Mouse (Mus musculus) intestine, embryonic 14.5 days (tissue): ENCODE measurements around the gene Efr3b. TPM values are rescaled to one million over a fixed set of nuclear protein-coding genes. Genes with fewer than 3 reads are reported as not detected.

Source experiments
- ATAC-seq: fragments of 200-750 bp; cut with Nextera tagmentation; replicated peaks from 2 replicates; pipeline ENCODE4 v1.8.0; 2017; ENCODE audit warnings: low read depth, moderate number of reproducible peaks, moderate TSS enrichment, moderate library complexity; ENCODE audit not compliant: low FRiP score, low TSS enrichment
- DNase-seq: peaks from one replicate; pipeline ENCODE4 v3.0.0-alpha.2; 2018; ENCODE audit warnings: low spot score
- H3K27ac ChIP-seq: fragments of 300-500 bp; sonication (generic); 2 replicates; pipeline ENCODE4 v1.5.1; 2014; ENCODE audit warnings: low read depth, mild to moderate bottlenecking, control low read depth
- H3K27me3 ChIP-seq: fragments of 300-500 bp; sonication (generic); replicated peaks from 2 replicates; pipeline ENCODE4 v1.6.1; 2014; ENCODE audit warnings: low read length, control low read depth; ENCODE audit not compliant: control insufficient read depth, insufficient read depth
- H3K36me3 ChIP-seq: fragments of 300-500 bp; sonication (generic); 2 replicates; pipeline ENCODE4 v1.6.1; 2014; ENCODE audit warnings: low read length, control low read depth; ENCODE audit not compliant: control insufficient read depth, insufficient read depth
- H3K4me1 ChIP-seq: fragments of 300-500 bp; sonication (generic); replicated peaks from 2 replicates; pipeline ENCODE4 v1.6.1; 2014; ENCODE audit warnings: low read length, control low read depth, mixed read lengths; ENCODE audit not compliant: control insufficient read depth, insufficient read depth
- H3K4me2 ChIP-seq: fragments of 300-500 bp; sonication (generic); 2 replicates; pipeline ENCODE4 v1.6.1; 2014; ENCODE audit warnings: low read length
- H3K4me3 ChIP-seq: fragments of 300-500 bp; sonication (generic); 2 replicates; pipeline ENCODE4 v1.5.1; 2014; ENCODE audit warnings: low read depth, low read length, control low read depth, mixed read lengths
- H3K9ac ChIP-seq: fragments of 300-500 bp; sonication (generic); 2 replicates; pipeline ENCODE4 v1.6.1; 2014; ENCODE audit warnings: mild to moderate bottlenecking, low read length
- H3K9me3 ChIP-seq: fragments of 300-500 bp; sonication (generic); 2 replicates; pipeline ENCODE4 v1.6.1; 2016; ENCODE audit warnings: low read length, control low read depth; ENCODE audit not compliant: control insufficient read depth
- WGBS: fragments of 180-500 bp; shearing (Covaris S2); extraction: QIAGEN DNeasy Blood & Tissue Kit; methylation state at CpG from one replicate; pipeline ENCODE4 v1.1.7; 2014; 5-methylcytosine and 5-hydroxymethylcytosine counted together
- polyA plus RNA-seq: library from polyadenylated mRNA; unstranded; fragments of >200 nt; fragmentation: Nextera tagmentation; extraction: Ambion mirVana; gene quantifications from 2 replicates; pipeline ENCODE4 v1.2.1, GENCODE M21; 2014

Gene Efr3b
- polyA plus RNA-seq, 1 experiment from 2014 or later, result 3.2 TPM

GRCm38 (mm10) chr12:4048031-4048430, 9.3 kb upstream of the Efr3b start:
- no peak for ATAC-seq
- no peak overlapping the region for H3K4me2 ChIP-seq
- no peak overlapping the region for H3K9ac ChIP-seq
- H3K36me3 ChIP-seq, result no peaks in the 10 kb centered on the region
- no peak for DNase-seq
- H3K9me3 ChIP-seq, result no peaks in the 10 kb centered on the region
- no peak overlapping the region for H3K27ac ChIP-seq
- H3K4me1 ChIP-seq, result no peaks in the 10 kb centered on the region
- no peak overlapping the region for H3K4me3 ChIP-seq
- WGBS, result 72% methylated on average over 6 of the region's 6 CpGs
- no peaks in the 10 kb centered on the region for H3K27me3 ChIP-seq

GRCm38 (mm10) chr12:4045992-4046391, 7.3 kb upstream of the Efr3b start:
- DNase-seq (no peak), ATAC-seq (no peak)
- Histone ChIP-seq H3K9me3 (no peaks in the 10 kb centered on the region), H3K4me1 (no peaks in the 10 kb centered on the region), H3K27me3 (no peaks in the 10 kb centered on the region), H3K36me3 (no peaks in the 10 kb centered on the region), H3K4me3 (no peak overlapping the region), H3K9ac (no peak overlapping the region), H3K27ac (no peak overlapping the region), H3K4me2 (no peak overlapping the region)
- WGBS, result 41% methylated on average over 1 of the region's 1 CpGs

GRCm38 (mm10) chr12:4042411-4042810, 3.7 kb upstream of the Efr3b start:
- ATAC-seq (no peak), DNase-seq (no peak)
- Histone ChIP-seq H3K36me3 (no peaks in the 10 kb centered on the region), H3K9me3 (no peaks in the 10 kb centered on the region), H3K4me3 (no peak overlapping the region), H3K27me3 (no peaks in the 10 kb centered on the region), H3K4me2 (no peak overlapping the region), H3K9ac (no peak overlapping the region), H3K4me1 (no peaks in the 10 kb centered on the region; the same call in 1 of the 2 replicates), H3K27ac (no peak overlapping the region)
- WGBS, result 73% methylated on average over 5 of the region's 5 CpGs

GRCm38 (mm10) chr12:4039046-4039445, 331 bp upstream of the Efr3b start:
- 4% methylated on average over 13 of the region's 13 CpGs for WGBS
- H3K27ac ChIP-seq, result no peak overlapping the region
- H3K4me3 ChIP-seq, result peak overlapping the region; percentile 72
- H3K9ac ChIP-seq, result no peak overlapping the region
- no peaks in the 10 kb centered on the region for H3K36me3 ChIP-seq
- H3K4me1 ChIP-seq, result no peaks in the 10 kb centered on the region; the same call in 1 of the 2 replicates
- peak overlapping the region; percentile 82 for H3K4me2 ChIP-seq
- DNase-seq (no peak), ATAC-seq (no peak)
- no peaks in the 10 kb centered on the region for H3K27me3 ChIP-seq
- no peaks in the 10 kb centered on the region for H3K9me3 ChIP-seq

GRCm38 (mm10) chr12:4037511-4037910, 1.2 kb downstream of the Efr3b start:
- Histone ChIP-seq H3K4me3 (0 out of 2 replicates have a peak overlapping the region, but pooled peaks have one; percentile 72), H3K36me3 (no peaks in the 10 kb centered on the region), H3K27ac (no peak overlapping the region), H3K27me3 (no peaks in the 10 kb centered on the region), H3K9me3 (no peaks in the 10 kb centered on the region), H3K9ac (no peak overlapping the region), H3K4me2 (peak overlapping the region; percentile 82; the same call in 1 of the 2 replicates), H3K4me1 (no peaks in the 10 kb centered on the region; the same call in 1 of the 2 replicates)
- no peak for DNase-seq
- ATAC-seq, result no peak
- WGBS, result 40% methylated on average over 5 of the region's 5 CpGs

- H3K27me3 ChIP-seq, result no peaks in the 10 kb centered on the region
Observed at GRCm38 (mm10) chr12:4036157-4036556, 2.6 kb downstream of the Efr3b start.

GRCm38 (mm10) chr12:4029064-4029463, 9.7 kb downstream of the Efr3b start:
- no peaks in the 10 kb centered on the region for H3K36me3 ChIP-seq
- H3K27ac ChIP-seq, result no peak overlapping the region
- H3K4me1 ChIP-seq, result no peaks in the 10 kb centered on the region
- H3K27me3 ChIP-seq, result no peaks in the 10 kb centered on the region
- ATAC-seq (no peak), DNase-seq (no peak)
- no peak overlapping the region for H3K4me3 ChIP-seq
- 67% methylated on average over 4 of the region's 4 CpGs for WGBS
- no peaks in the 10 kb centered on the region for H3K9me3 ChIP-seq
- no peak overlapping the region for H3K9ac ChIP-seq
- H3K4me2 ChIP-seq, result no peak overlapping the region

More at GRCm38 (mm10) chr12:4036157-4036556, 2.6 kb downstream of the Efr3b start:
- no peak for ATAC-seq
- DNase-seq, result no peak
- Histone ChIP-seq H3K9me3 (no peaks in the 10 kb centered on the region), H3K4me2 (no peak overlapping the region), H3K4me3 (no peak overlapping the region), H3K36me3 (no peaks in the 10 kb centered on the region), H3K27ac (no peak overlapping the region), H3K9ac (no peak overlapping the region), H3K4me1 (no peaks in the 10 kb centered on the region; the same call in 1 of the 2 replicates)
- WGBS, result 77% methylated on average over 5 of the region's 5 CpGs

- DNase-seq, result no peak
Observed at GRCm38 (mm10) chr12:4028516-4028915, 10.2 kb downstream of the Efr3b start.

GRCm38 (mm10) chr12:4024356-4024755, 14.4 kb downstream of the Efr3b start:
- no peak for ATAC-seq
- 78% methylated on average over 5 of the region's 5 CpGs for WGBS
- H3K9me3 ChIP-seq, result no peaks in the 10 kb centered on the region

More at GRCm38 (mm10) chr12:4028516-4028915, 10.2 kb downstream of the Efr3b start:
- 73% methylated on average over 11 of the region's 11 CpGs for WGBS
- Histone ChIP-seq H3K4me3 (no peak overlapping the region), H3K9ac (no peak overlapping the region), H3K27me3 (no peaks in the 10 kb centered on the region), H3K4me1 (no peaks in the 10 kb centered on the region), H3K9me3 (no peaks in the 10 kb centered on the region), H3K36me3 (no peaks in the 10 kb centered on the region), H3K27ac (no peak overlapping the region), H3K4me2 (no peak overlapping the region)
- no peak for ATAC-seq

More at GRCm38 (mm10) chr12:4024356-4024755, 14.4 kb downstream of the Efr3b start:
- H3K27ac ChIP-seq, result no peak overlapping the region
- no peak overlapping the region for H3K4me2 ChIP-seq
- 0 out of 2 replicates have a peak, but pooled peaks cover 4% of the 10 kb centered on the region for H3K4me1 ChIP-seq
- H3K36me3 ChIP-seq, result no peaks in the 10 kb centered on the region
- no peaks in the 10 kb centered on the region for H3K27me3 ChIP-seq
- H3K4me3 ChIP-seq, result no peak overlapping the region
- DNase-seq, result no peak
- H3K9ac ChIP-seq, result no peak overlapping the region
